Mouse (Mus musculus) E14TG2a.4 (cell line): Measurements from ENCODE around the gene Fam163b.

Experiments
- H3K27me3 ChIP-seq: 2 replicates; pipeline ENCODE4 v1.6.1; 2014; ENCODE audit warnings: low read length, control low read depth; ENCODE audit not compliant: insufficient read depth
- H3K36me3 ChIP-seq: 2 replicates; pipeline ENCODE4 v1.6.1; 2014; ENCODE audit warnings: low read length, control low read depth; ENCODE audit not compliant: insufficient read depth
- H3K4me1 ChIP-seq: replicated peaks from 2 replicates; pipeline ENCODE4 v1.6.1; 2014; ENCODE audit warnings: low read depth, low read length, control low read depth
- H3K4me3 ChIP-seq: replicated peaks from 2 replicates; pipeline ENCODE4 v1.5.1; 2014; ENCODE audit warnings: mild to moderate bottlenecking, low read length
- H3K9me3 ChIP-seq: 2 replicates; pipeline ENCODE4 v1.6.1; 2014; ENCODE audit warnings: low read length, control low read depth
- CTCF ChIP-seq: conservative IDR thresholded peaks from 2 replicates; pipeline ENCODE4 v1.5.1; 2014; ENCODE audit warnings: low read length
- NANOG ChIP-seq: IDR thresholded peaks from 2 replicates; pipeline ENCODE4 v1.6.1; 2014; ENCODE audit warnings: borderline replicate concordance, low read length, mixed read lengths
- POU5F1 ChIP-seq: IDR thresholded peaks from 2 replicates; pipeline ENCODE4 v1.6.1; 2014; ENCODE audit warnings: low read length, borderline replicate concordance

Fam163b gene

GRCm38 (mm10) chr2:27122578-27122977 lies 19.7 kb downstream of the Fam163b start:
- Histone ChIP-seq H3K36me3 (no peaks in the 10 kb centered on the region), H3K4me1 (peaks cover 35% of the 10 kb centered on the region), H3K4me3 (no peak overlapping the region), H3K9me3 (no peaks in the 10 kb centered on the region), H3K27me3 (peaks cover 8% of the 10 kb centered on the region; the same call in 1 of the 2 replicates)
- TF ChIP-seq POU5F1 (no peak), NANOG (no peak), CTCF (no peak)

- peaks cover 8% of the 10 kb centered on the region; the same call in 1 of the 2 replicates for H3K27me3 ChIP-seq
- H3K36me3 ChIP-seq, result no peaks in the 10 kb centered on the region
- H3K4me1 ChIP-seq, result peaks cover 34% of the 10 kb centered on the region
- TF ChIP-seq CTCF (no peak), POU5F1 (no peak), NANOG (no peak)
- H3K9me3 ChIP-seq, result no peaks in the 10 kb centered on the region
- H3K4me3 ChIP-seq, result no peak overlapping the region
These were observed 20.5 kb downstream of the Fam163b start for GRCm38 (mm10) chr2:27121626-27122355.

GRCm38 (mm10) chr2:27120241-27120641 lies 22.1 kb downstream of the Fam163b start:
- no peak for TF ChIP-seq POU5F1
- TF ChIP-seq NANOG, result no peak
- no peak for TF ChIP-seq CTCF
- no peaks in the 10 kb centered on the region for H3K36me3 ChIP-seq
- peaks cover 23% of the 10 kb centered on the region for H3K4me1 ChIP-seq
- 0 out of 2 replicates have a peak overlapping the region, but pooled peaks have one; percentile 7 for H3K4me3 ChIP-seq
- peaks cover 8% of the 10 kb centered on the region; the same call in 1 of the 2 replicates for H3K27me3 ChIP-seq
- no peaks in the 10 kb centered on the region for H3K9me3 ChIP-seq

- no peaks in the 10 kb centered on the region for H3K9me3 ChIP-seq
- H3K4me3 ChIP-seq, result no peak overlapping the region
- peaks cover 23% of the 10 kb centered on the region for H3K4me1 ChIP-seq
- peaks cover 8% of the 10 kb centered on the region; the same call in 1 of the 2 replicates for H3K27me3 ChIP-seq
- H3K36me3 ChIP-seq, result no peaks in the 10 kb centered on the region
- TF ChIP-seq POU5F1 (no peak), NANOG (no peak), CTCF (no peak)
These were observed 22.5 kb downstream of the Fam163b start for GRCm38 (mm10) chr2:27119766-27120165.

- no peak overlapping the region for H3K4me3 ChIP-seq
- no peaks in the 10 kb centered on the region for H3K36me3 ChIP-seq
- H3K4me1 ChIP-seq, result peaks cover 23% of the 10 kb centered on the region
- no peaks in the 10 kb centered on the region for H3K9me3 ChIP-seq
- TF ChIP-seq NANOG (no peak), CTCF (no peak), POU5F1 (no peak)
- H3K27me3 ChIP-seq, result peaks cover 4% of the 10 kb centered on the region; the same call in 1 of the 2 replicates
These were observed 23.8 kb downstream of the Fam163b start for GRCm38 (mm10) chr2:27118452-27118851.

GRCm38 (mm10) chr2:27114169-27114568 lies 28.1 kb downstream of the Fam163b start:
- Histone ChIP-seq H3K4me3 (no peak overlapping the region), H3K27me3 (peaks cover 33% of the 10 kb centered on the region), H3K4me1 (peaks cover 8% of the 10 kb centered on the region; the same call in 1 of the 2 replicates), H3K9me3 (no peaks in the 10 kb centered on the region; the same call in 1 of the 2 replicates), H3K36me3 (no peaks in the 10 kb centered on the region)
- TF ChIP-seq POU5F1 (no peak), NANOG (no peak), CTCF (no peak)

- Histone ChIP-seq H3K9me3 (no peaks in the 10 kb centered on the region; the same call in 1 of the 2 replicates), H3K36me3 (no peaks in the 10 kb centered on the region), H3K4me1 (peaks cover 8% of the 10 kb centered on the region; the same call in 1 of the 2 replicates), H3K4me3 (peak overlapping the region; percentile 48), H3K27me3 (peaks cover 34% of the 10 kb centered on the region)
- TF ChIP-seq NANOG, result no peak
- no peak for TF ChIP-seq CTCF
- no peak for TF ChIP-seq POU5F1
These were observed 29.7 kb downstream of the Fam163b start for GRCm38 (mm10) chr2:27112585-27112984.

- TF ChIP-seq NANOG, result no peak
- Histone ChIP-seq H3K36me3 (no peaks in the 10 kb centered on the region), H3K4me3 (no peak overlapping the region), H3K9me3 (no peaks in the 10 kb centered on the region; the same call in 1 of the 2 replicates), H3K4me1 (peaks cover 8% of the 10 kb centered on the region; the same call in 1 of the 2 replicates), H3K27me3 (peaks cover 37% of the 10 kb centered on the region)
These were observed 33.2 kb downstream of the Fam163b start for GRCm38 (mm10) chr2:27109052-27109451.

- no peaks in the 10 kb centered on the region; the same call in 1 of the 2 replicates for H3K9me3 ChIP-seq
- TF ChIP-seq CTCF (no peak), NANOG (no peak), POU5F1 (no peak)
- no peak overlapping the region for H3K4me3 ChIP-seq
- no peaks in the 10 kb centered on the region for H3K36me3 ChIP-seq
- peaks cover 34% of the 10 kb centered on the region for H3K27me3 ChIP-seq
- peaks cover 8% of the 10 kb centered on the region; the same call in 1 of the 2 replicates for H3K4me1 ChIP-seq
These were observed 34.1 kb downstream of the Fam163b start for GRCm38 (mm10) chr2:27108144-27108543.
